Mouse (Mus musculus) granulocyte monocyte progenitor cell, adult 5-6 weeks (primary cell): ENCODE data around the gene Prrg1. TPM values are rescaled to one million over a fixed set of nuclear protein-coding genes. Genes with fewer than 3 reads are reported as not detected.
"Not testable (repeated sequence)": the region's sequence is repeated elsewhere in the genome, so short reads cannot be mapped to it uniquely, and the experiment has no call there.

ENCODE experiments used
- ATAC-seq: replicated peaks from 2 replicates; pipeline ENCODE4 v1.8.0; 2016; ENCODE audit warnings: mild to moderate bottlenecking, moderate TSS enrichment, inconsistent platforms; ENCODE audit not compliant: poor library complexity, severe bottlenecking
- total RNA-seq, 2 experiments: library from RNA; stranded (forward) in 1 of 2; stranded (reverse) in 1 of 2; fragments of 200-712, 200-1000 nt in 1 of 2; fragments of >200 nt in 1 of 2; fragmentation: Nextera tagmentation in 1 of 2; gene quantifications; 2 replicates each; pipeline ENCODE4 v1.2.3; 2014 to 2017

Prrg1 gene
- 11.9 and 13.7 TPM in 2 replicates for total RNA-seq (2014; fragmentation: Nextera tagmentation)
- 7.9 and 10.6 TPM in 2 replicates for total RNA-seq (2017)

DNA sequence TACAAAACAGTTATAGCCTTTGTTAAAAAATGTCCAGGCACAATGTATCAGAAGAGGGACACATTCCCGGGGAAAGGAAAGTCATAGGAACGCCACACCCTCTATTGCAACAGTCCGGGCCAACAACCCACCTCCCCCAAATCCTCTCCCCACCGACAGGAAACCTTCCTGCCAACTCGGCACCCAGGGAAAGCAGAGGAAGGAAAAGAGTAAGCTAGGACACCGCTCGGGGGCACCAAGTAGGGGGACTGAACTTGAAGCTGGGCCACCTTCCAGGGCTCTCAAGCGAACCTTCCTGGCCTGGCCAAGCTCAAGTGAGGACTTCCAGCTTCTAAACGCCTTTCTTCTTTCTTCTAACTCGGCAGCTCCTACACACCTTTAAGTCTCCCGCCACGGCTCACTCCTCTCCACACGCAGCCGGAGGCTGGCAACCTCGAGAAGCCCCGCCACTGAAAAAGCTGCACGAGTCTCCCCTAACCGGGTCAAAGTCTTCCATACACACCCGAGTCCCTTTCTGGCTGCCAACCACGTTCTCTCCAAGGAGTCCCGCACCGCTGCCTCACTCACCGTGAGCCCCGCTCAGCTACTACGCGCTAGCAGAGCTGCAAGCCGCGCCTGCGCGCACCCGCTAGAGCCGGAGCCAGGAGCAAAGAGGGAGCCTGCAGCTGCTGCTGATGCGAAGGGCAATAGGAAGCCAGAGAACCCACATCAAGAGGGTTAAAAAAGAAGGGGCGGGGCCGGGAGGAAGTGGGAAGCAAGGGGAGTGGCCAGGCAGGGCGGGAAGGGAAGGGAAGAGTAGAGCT lies at the start of gene Prrg1:
Gene Prrg1 (minus strand): TSS at position 695 of the 803 bp plus-strand sequence.
- peak; percentile 98 for ATAC-seq

DNA sequence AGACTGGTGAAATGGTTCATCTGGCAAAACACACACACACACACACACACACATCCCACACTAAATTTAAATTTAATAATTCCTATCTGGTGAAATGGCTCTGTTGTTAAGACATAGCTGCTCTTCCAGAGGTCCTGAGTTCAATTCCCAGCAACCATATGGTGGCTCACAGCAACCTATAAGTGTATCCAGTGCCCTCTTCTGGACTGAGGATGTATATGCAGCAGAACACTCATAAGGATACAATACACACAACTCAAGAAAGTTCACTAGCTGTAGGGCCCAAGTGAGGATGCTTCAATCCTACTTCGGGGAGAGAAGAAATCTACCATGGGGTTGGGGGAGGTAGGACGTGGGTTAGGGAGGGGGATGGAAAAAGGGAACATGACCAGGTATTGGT lies 22.1 kb upstream of the Prrg1 start:
- no peak for ATAC-seq

DNA sequence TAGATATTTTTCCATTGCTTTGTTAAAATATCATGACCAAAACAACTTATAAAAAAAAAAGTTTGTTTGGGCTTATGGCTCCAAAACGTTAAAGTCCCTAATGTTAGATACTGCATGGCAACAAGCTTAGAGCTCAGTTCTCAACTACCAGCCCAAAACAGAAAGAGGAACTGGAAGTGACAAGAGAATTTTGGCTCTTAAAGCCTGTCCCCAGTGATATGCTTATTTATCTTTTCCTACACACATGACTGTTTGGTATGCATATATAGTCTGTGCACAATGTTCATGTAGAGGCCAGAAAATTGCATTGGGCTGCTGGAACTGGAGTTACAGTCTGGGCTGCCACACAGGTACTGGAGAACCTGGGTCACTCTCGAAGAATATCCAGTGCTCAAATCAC lies 9.4 kb upstream of the Prrg1 start:
- ATAC-seq: peak; percentile 53; the same call in 1 of the 2 replicates

DNA sequence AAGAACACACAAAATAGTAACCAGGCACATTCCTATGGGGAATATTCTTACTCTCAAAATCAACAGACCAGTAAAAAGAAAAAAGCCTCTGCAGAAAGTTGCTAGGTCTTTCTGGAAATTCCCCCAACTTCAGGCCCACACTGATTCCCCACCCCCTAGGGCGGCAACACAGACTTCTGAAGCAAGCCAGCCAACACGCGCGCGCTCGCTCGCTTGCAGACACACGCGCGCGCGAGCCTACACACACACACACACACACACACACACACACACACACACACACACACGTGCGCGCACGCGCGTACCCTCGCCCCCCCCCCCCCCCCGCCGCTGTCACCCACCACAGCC lies 868 bp downstream of the Prrg1 start:
- ATAC-seq: peak; percentile 65

DNA sequence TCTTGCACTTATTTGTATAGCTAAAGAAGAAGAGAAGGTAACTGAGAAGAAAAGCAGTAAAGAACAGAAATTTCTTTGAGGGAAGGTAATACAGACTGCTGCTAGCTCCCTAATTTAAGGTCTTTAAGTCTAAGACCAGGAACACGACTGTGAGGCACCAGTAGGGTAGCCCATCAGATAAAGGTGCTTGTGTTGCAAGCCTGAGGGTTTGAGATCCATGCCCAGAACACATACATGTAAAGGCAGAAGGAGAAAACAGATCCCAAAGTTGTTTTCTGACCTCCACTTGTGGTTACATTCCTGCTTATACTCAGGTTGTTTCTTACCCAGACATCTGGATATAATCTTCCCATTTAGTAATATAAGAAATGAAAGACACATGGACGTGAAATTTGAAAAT lies 20.2 kb downstream of the Prrg1 start:
- ATAC-seq: no peak

DNA sequence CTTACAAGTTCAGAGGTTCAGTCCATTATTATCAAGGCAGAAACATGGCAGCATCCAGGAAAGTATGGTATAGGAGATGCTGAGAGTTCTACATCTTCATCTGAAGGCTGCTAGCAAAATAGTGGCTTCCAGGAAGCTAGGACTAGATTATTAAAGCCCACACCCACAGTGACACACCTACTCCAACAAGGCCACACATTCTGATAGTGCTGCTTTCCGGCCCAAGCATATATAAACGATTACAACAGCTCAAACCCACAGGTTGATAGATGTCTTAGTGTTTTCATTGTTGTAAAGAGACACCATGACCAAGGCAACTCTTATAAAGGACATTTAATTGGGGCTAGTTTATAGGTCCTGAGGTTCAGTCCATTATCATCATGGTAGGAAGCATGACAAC lies 30.3 kb downstream of the Prrg1 start:
- no peak for ATAC-seq

DNA sequence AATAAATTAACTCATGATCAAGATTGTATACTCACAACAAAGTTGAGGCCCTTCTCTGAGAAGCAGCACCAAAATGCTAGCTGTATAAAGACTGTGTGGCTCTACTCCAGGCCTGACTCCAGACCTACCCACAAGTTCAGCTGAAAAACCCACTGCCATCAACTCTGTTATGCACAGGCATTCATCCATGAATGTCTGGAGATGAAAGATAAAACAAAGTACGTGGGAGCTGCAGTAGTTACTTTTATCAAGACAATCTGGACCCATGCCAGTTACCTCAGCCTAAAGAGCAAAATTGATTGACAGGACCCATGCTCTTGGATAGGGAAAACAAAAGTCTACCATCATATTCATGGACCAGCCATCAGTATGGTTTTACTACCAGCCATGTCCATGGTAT lies 31.0 kb downstream of the Prrg1 start:
- ATAC-seq: no peak

DNA sequence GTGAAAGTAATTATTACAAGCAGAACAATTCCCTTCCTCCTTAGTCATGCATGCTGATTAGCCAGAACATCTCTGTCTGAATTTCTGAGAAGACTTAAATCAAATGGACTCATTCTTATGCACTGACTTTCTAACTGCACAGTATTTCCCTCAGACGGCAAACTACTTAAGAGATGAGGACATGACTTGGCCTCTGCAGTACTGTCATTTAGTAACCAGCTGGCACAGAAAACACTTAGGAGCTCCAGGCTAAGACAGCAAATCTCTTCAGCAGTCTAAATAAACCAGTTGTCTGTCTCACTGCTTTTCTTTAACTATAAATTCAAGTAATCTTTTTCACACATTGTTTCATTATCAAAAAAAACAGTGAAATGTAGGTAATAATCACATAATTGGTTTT lies 36.0 kb downstream of the Prrg1 start:
- no peak for ATAC-seq

DNA sequence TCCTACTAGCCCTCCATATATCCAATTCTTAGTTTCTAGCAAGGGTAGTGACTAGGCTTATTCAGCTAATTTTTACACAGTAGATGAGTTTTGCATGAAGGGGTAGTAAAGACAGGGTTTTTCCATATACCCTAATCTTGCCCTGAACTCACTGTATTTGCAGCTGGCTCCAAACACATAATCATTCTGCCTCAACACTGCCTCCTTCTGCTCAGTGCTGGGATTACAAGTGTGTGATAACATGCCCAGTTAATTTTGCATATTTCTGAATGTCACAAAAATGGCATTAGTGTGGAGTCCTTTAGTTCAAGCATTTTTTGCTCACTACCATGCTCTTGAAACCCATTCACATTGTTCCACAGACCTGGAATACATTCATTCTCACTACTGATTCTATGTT lies 44.0 kb downstream of the Prrg1 start:
- peak; percentile 61 for ATAC-seq

DNA sequence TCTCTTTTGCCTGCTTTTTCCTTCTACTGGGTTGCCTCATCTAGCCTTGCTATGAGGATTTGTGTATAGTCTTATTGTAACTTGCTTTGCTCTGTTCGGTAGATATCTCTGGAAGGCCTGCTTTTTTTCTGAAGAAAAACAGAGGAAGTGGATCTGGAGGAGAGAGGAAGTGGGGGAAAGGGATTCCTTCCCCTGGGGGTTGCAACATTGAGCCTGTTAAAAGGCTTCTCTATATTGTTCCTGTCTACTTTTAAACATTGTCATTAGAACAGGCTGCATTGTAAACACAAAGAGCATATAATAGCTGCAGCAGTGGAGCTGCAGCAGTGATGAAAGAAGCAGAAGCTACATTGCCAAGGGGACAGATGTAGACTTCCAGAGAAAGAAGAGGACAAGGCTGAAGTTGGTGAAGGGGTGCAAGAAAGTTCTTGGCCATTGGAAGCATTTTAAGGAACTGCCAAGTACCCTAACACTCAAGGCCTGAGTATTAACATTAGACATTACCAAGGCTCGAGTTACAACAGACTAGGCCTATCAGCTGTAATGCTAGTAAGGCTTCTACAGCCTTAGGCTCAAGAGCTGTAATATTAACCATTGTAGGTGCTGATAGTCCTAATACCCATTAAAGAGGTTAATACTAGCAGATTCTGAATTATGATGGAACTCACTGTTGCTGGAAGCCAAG lies 44.9 kb downstream of the Prrg1 start:
- peak; percentile 93 for ATAC-seq

DNA sequence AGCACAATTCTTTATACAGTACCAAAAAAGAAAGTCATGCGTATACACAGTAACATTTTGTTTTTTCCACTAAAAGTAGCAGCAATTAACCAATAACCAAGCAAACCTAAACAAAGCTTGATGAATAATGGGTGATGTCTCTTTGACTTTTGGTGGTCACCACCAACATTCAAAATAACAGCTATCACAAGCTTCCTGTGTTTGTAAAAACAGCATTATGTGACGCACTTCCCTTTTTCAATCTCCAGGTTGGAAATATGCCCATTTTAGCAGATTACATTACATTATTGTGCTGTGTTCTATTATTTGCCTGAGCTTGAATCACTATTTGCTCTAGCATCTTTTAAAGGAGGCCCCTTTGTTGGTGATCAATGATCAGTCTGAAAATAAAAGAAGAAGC lies 65.4 kb downstream of the Prrg1 start:
- no peak for ATAC-seq

DNA sequence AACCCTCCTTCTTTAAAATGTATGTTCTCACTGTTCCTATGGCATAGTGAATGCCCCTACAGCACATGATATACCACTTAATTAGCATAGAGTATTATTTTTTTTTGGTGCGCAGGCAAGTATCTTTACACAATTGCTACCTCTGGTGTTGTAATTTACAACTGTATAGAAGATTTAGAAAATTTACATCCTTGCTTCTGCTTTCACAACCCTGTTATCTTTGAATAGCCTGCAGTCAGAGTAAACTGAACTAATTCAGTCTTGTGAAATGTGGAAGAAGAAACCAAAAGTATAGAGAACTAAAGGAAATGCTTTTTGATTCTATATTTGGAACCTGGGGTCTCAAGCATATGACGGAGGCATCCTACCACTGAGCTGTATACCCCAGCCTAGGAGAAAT lies 100.7 kb downstream of the Prrg1 start:
- ATAC-seq: peak; percentile 96

DNA sequence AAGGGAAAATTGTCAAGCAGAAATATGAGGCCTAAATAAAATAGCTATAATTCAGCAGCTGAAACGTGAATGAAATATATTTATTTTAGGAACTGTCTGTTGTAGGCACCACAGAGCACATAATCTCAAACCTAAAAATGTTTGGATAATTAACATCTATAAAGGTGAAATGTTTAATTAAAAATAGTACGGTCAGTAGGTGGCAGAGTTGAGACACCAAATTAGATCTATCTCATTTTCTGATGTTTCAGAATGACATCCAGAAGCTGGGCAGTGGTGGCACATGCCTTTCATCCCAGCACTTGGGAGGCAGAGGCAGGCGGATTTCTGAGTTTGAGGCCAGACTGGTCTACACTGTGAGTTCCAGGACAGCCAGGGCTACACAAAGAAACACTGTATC lies 104.0 kb downstream of the Prrg1 start:
- ATAC-seq: no peak

DNA sequence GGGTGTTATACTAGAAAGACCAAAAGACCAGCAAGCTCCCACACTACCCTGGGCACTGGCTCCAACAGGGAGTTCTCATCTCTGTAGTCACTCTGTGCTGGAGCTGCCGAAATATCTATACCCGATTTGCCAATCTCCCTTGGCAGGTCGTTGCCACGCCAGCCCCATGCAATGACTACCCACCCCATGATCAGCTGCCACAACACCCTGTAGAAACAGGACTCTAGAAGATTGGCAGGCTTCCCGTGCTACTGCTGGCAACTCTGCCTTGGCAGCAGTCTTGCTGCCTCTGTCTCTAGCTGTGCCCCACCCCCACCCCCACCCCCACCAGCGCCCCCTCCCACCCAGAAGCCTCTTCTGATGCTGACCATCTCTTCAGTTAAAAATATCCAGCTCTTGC lies 149.3 kb downstream of the Prrg1 start:
- ATAC-seq: no peak

DNA sequence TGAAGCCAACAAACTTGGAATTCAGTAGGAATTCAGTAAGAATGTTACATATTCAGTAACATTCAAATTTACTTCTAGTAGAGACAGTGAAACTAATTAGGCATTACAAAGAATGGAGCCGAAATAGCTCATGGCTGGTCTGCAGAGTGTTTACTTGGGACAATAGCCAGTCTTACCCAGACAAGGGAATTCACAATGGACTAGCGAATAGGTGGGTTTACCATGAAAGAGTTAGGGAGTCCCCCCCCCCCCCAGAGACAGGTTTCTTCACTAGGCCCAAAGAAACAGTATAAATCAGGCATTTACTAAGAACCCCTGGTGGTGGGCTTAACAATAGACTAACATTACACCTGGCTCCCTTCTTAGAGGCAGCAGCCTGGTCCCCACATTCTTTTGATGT lies 180.3 kb downstream of the Prrg1 start:
- ATAC-seq: not testable (repeated sequence)

Other genes with a start within 250 kb of the Prrg1 start
- gene 4930480E11Rik, start 214.3 kb downstream of the Prrg1 start, total RNA-seq (2014; fragmentation: Nextera tagmentation): not detected in 2 replicates
- not detected in 2 replicates for gene 4930480E11Rik, start 214.3 kb downstream of the Prrg1 start, total RNA-seq (2017)
- not detected in 2 replicates for gene Fam47c, start 153.9 kb upstream of the Prrg1 start, total RNA-seq (2014; fragmentation: Nextera tagmentation)
- not detected in 2 replicates for gene Fam47c, start 153.9 kb upstream of the Prrg1 start, total RNA-seq (2017)